Mouse (Mus musculus): ENCODE data around the gene Tspan11. TPM values are rescaled to one million over a fixed set of nuclear protein-coding genes. Genes with fewer than 3 reads are reported as not detected.

Gene Tspan11
- polyA plus RNA-seq, 1 experiment from 2014 or later: 21.9 TPM

DNA sequence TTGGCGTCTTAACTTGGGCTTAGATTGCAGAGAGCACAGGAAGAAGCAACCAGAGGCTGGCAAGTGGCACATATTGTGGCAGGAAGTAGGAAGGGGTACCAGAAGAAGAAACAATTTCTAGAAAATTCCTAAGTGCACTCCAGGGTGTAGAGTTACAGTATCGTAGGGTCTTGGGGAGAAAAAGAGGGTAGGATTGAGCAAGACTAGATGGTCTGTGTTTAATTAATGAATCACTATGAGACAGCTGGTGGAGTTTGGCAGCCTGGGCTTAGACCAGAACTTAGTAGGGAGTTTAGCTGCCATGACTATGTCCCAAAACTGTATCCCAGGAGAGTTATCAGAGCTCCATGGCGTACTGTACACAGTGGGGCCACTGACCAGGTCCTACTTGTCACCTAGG lies 1.2 kb downstream of the Tspan11 start:
- ATAC-seq (ENCODE audit: low read depth): no peak

DNA sequence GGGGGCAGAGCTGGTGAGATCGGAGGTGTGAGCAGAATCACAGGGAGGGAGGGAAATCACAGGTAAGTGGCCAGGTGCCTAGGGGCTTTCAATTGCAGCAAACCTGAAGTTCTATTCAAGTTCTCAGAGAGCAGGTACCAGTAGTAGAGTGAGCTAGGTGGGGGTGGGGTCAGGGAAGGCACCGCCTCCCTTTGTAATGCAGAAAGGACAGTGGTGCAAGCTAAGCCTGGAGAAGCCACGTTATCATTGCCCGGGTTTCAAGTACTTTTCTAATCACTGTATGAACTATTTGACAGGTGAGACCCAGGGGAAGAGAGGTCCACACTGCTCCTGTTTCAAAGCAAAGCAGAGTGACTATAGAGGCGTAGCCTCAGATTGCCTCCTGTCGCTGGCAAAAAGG lies 6.2 kb downstream of the Tspan11 start:
- 35% methylated on average over 6 of the region's 6 CpGs for WGBS
- H3K36me3 ChIP-seq (ENCODE audit: control insufficient read depth, insufficient read depth, low read length): no peaks in the 10 kb centered on the region
- no peaks in the 10 kb centered on the region for H3K27me3 ChIP-seq (replicated peaks; ENCODE audit: control insufficient read depth, insufficient read depth, low read length)
- no peak overlapping the region for H3K27ac ChIP-seq (replicated peaks; ENCODE audit: low read depth, low read length)
- H3K9me3 ChIP-seq (ENCODE audit: control insufficient read depth, low read length): no peaks in the 10 kb centered on the region
- H3K4me1 ChIP-seq (ENCODE audit: control insufficient read depth, insufficient read depth, low read length): peaks cover 16% of the 10 kb centered on the region
- H3K4me2 ChIP-seq (ENCODE audit: low read depth, low read length): no peak overlapping the region
- no peak overlapping the region for H3K4me3 ChIP-seq (ENCODE audit: low read depth, low read length)
- DNase-seq (ENCODE audit: low spot score) (no peak), ATAC-seq (ENCODE audit: low read depth) (no peak)
- no peak overlapping the region for H3K9ac ChIP-seq (ENCODE audit: low read depth, low read length)

More for the DNA sequence above, 1.2 kb downstream of the Tspan11 start:
- Histone ChIP-seq H3K4me1 (ENCODE audit: control insufficient read depth, insufficient read depth, low read length) (peaks cover 24% of the 10 kb centered on the region), H3K27ac (replicated peaks; ENCODE audit: low read depth, low read length) (peak overlapping the region; percentile 84), H3K9me3 (ENCODE audit: control insufficient read depth, low read length) (no peaks in the 10 kb centered on the region), H3K27me3 (replicated peaks; ENCODE audit: control insufficient read depth, insufficient read depth, low read length) (no peaks in the 10 kb centered on the region), H3K9ac (ENCODE audit: low read depth, low read length) (peak overlapping the region; percentile 80), H3K4me2 (ENCODE audit: low read depth, low read length) (peak overlapping the region; percentile 88), H3K4me3 (ENCODE audit: low read depth, low read length) (peak overlapping the region; percentile 58), H3K36me3 (ENCODE audit: control insufficient read depth, insufficient read depth, low read length) (no peaks in the 10 kb centered on the region)
- DNase-seq (ENCODE audit: low spot score): peak; percentile 39
- WGBS: 47% methylated on average over 3 of the region's 3 CpGs

DNA sequence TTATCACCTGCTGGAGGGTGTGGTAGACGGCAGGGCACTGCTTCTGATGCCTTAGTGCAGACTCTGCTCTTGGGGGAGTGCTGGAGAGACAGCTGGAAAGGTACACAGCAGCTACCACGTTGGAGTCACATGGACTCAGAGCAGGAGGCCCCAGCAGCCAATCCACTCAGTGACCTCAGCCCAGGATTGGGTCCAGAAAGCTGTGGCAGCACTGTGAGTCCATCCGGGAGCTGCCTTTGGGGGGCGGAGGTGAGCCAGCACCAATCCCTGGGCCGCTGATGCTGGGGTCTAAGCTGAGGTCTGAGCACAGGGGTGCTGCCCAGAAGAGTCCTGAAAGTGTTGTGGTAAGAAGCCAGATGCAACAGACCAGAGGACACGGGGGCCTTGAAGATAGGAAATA lies 7.6 kb downstream of the Tspan11 start:
- Histone ChIP-seq H3K4me1 (ENCODE audit: control insufficient read depth, insufficient read depth, low read length) (0 out of 2 replicates have a peak, but pooled peaks cover 2% of the 10 kb centered on the region), H3K4me2 (ENCODE audit: low read depth, low read length) (no peak overlapping the region), H3K27ac (replicated peaks; ENCODE audit: low read depth, low read length) (no peak overlapping the region), H3K4me3 (ENCODE audit: low read depth, low read length) (no peak overlapping the region), H3K27me3 (replicated peaks; ENCODE audit: control insufficient read depth, insufficient read depth, low read length) (no peaks in the 10 kb centered on the region), H3K36me3 (ENCODE audit: control insufficient read depth, insufficient read depth, low read length) (no peaks in the 10 kb centered on the region), H3K9me3 (ENCODE audit: control insufficient read depth, low read length) (no peaks in the 10 kb centered on the region), H3K9ac (ENCODE audit: low read depth, low read length) (no peak overlapping the region)
- ATAC-seq (ENCODE audit: low read depth) (no peak), DNase-seq (ENCODE audit: low spot score) (no peak)
- WGBS: 38% methylated on average over 6 of the region's 6 CpGs

- no peak overlapping the region for H3K4me2 ChIP-seq (ENCODE audit: low read depth, low read length)
- H3K27me3 ChIP-seq (replicated peaks; ENCODE audit: control insufficient read depth, insufficient read depth, low read length): no peaks in the 10 kb centered on the region
- no peak overlapping the region for H3K27ac ChIP-seq (replicated peaks; ENCODE audit: low read depth, low read length)
- ATAC-seq (ENCODE audit: low read depth): no peak
- 88% methylated on average over 3 of the region's 3 CpGs for WGBS
- no peaks in the 10 kb centered on the region for H3K36me3 ChIP-seq (ENCODE audit: control insufficient read depth, insufficient read depth, low read length)
- H3K9ac ChIP-seq (ENCODE audit: low read depth, low read length): no peak overlapping the region
- H3K4me1 ChIP-seq (ENCODE audit: control insufficient read depth, insufficient read depth, low read length): no peaks in the 10 kb centered on the region
- no peak for DNase-seq (ENCODE audit: low spot score)
- no peak overlapping the region for H3K4me3 ChIP-seq (ENCODE audit: low read depth, low read length)
- no peaks in the 10 kb centered on the region for H3K9me3 ChIP-seq (ENCODE audit: control insufficient read depth, low read length)
Measured at GRCm38 (mm10) chr6:127896425-127896824, 9.0 kb downstream of the Tspan11 start.

DNA sequence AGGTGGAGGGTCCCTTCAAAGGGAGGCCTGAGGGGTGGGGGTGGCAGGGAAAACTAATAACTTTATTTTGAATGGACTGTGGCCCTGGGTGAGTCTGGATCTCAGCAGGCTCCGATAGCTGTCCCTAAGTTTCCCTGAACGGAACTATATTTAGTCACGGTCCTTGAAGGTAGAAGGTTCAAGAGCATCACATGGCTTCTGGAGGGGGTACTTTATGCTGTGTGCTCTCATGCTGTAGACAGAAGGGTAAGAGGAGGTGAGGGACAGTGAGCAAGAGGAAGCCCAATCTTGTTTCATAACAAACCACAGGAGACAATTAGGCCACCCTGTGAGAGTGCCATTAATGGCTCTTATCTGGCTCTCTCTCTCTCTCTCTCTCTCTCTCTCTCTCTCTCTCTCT lies 10.0 kb downstream of the Tspan11 start:
- H3K27me3 ChIP-seq (replicated peaks; ENCODE audit: control insufficient read depth, insufficient read depth, low read length): no peaks in the 10 kb centered on the region
- H3K9me3 ChIP-seq (ENCODE audit: control insufficient read depth, low read length): no peaks in the 10 kb centered on the region
- 70% methylated on average over 3 of the region's 3 CpGs for WGBS
- DNase-seq (ENCODE audit: low spot score): no peak
- H3K36me3 ChIP-seq (ENCODE audit: control insufficient read depth, insufficient read depth, low read length): no peaks in the 10 kb centered on the region
- H3K4me1 ChIP-seq (ENCODE audit: control insufficient read depth, insufficient read depth, low read length): no peaks in the 10 kb centered on the region
- H3K27ac ChIP-seq (replicated peaks; ENCODE audit: low read depth, low read length): no peak overlapping the region
- no peak overlapping the region for H3K4me2 ChIP-seq (ENCODE audit: low read depth, low read length)
- H3K9ac ChIP-seq (ENCODE audit: low read depth, low read length): no peak overlapping the region
- ATAC-seq (ENCODE audit: low read depth): no peak
- no peak overlapping the region for H3K4me3 ChIP-seq (ENCODE audit: low read depth, low read length)

DNA sequence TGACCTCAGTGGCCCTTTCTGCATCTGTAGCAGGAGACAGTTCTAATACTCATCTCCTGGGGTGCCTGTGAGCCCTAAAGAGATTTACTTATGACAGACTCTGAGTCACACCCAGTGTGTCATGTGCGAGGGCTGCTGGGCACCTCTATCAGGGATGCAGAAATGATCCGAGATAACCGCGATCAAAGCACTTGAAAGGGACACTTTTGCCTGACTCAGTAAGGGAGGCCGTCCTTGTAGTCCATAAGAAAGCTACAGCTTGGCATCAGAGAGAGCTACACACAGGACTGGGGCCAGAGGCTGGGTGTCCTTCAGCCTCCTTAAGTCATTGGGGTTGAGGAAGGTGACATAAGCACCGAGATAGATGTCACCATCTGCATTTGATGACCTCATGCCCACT lies 12.7 kb downstream of the Tspan11 start:
- no peaks in the 10 kb centered on the region for H3K9me3 ChIP-seq (ENCODE audit: control insufficient read depth, low read length)
- no peaks in the 10 kb centered on the region for H3K27me3 ChIP-seq (replicated peaks; ENCODE audit: control insufficient read depth, insufficient read depth, low read length)
- 95% methylated on average over 6 of the region's 6 CpGs for WGBS

DNA sequence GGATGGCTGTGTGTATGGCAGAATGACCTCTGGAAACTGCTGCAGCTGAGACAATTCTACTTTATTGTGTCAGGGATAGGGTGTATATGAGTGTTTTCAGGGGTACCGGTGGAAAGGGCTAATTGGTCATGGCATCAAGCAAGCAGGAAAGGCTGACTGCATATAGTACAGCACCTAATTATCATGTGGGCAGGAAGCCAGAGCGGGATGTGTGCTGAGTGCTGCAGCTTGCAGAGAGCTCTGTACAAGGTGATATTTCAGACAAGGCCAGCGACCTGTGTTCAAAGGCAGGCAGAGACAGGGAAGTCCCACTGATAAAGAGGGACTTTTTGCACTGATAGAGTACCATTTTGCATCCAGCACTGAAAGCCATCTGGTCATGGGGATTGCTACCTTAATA lies 13.9 kb downstream of the Tspan11 start:
- 62% methylated on average over 3 of the region's 3 CpGs for WGBS
- Histone ChIP-seq H3K4me1 (ENCODE audit: control insufficient read depth, insufficient read depth, low read length) (no peaks in the 10 kb centered on the region), H3K4me2 (ENCODE audit: low read depth, low read length) (no peak overlapping the region), H3K27me3 (replicated peaks; ENCODE audit: control insufficient read depth, insufficient read depth, low read length) (no peaks in the 10 kb centered on the region), H3K9ac (ENCODE audit: low read depth, low read length) (no peak overlapping the region), H3K36me3 (ENCODE audit: control insufficient read depth, insufficient read depth, low read length) (no peaks in the 10 kb centered on the region), H3K4me3 (ENCODE audit: low read depth, low read length) (no peak overlapping the region), H3K9me3 (ENCODE audit: control insufficient read depth, low read length) (no peaks in the 10 kb centered on the region), H3K27ac (replicated peaks; ENCODE audit: low read depth, low read length) (no peak overlapping the region)
- no peak for ATAC-seq (ENCODE audit: low read depth)
- DNase-seq (ENCODE audit: low spot score): no peak

More for the DNA sequence above, 12.7 kb downstream of the Tspan11 start:
- ATAC-seq (ENCODE audit: low read depth) (no peak), DNase-seq (ENCODE audit: low spot score) (no peak)
- Histone ChIP-seq H3K9ac (ENCODE audit: low read depth, low read length) (no peak overlapping the region), H3K27ac (replicated peaks; ENCODE audit: low read depth, low read length) (no peak overlapping the region), H3K4me2 (ENCODE audit: low read depth, low read length) (no peak overlapping the region), H3K4me3 (ENCODE audit: low read depth, low read length) (no peak overlapping the region), H3K36me3 (ENCODE audit: control insufficient read depth, insufficient read depth, low read length) (no peaks in the 10 kb centered on the region), H3K4me1 (ENCODE audit: control insufficient read depth, insufficient read depth, low read length) (no peaks in the 10 kb centered on the region)

GRCm38 (mm10) chr6:127901669-127902068 lies 14.3 kb downstream of the Tspan11 start:
- H3K4me1 ChIP-seq (ENCODE audit: control insufficient read depth, insufficient read depth, low read length): no peaks in the 10 kb centered on the region

GRCm38 (mm10) chr6:127902559-127902958 lies 15.2 kb downstream of the Tspan11 start:
- no peaks in the 10 kb centered on the region for H3K36me3 ChIP-seq (ENCODE audit: control insufficient read depth, insufficient read depth, low read length)
- no peaks in the 10 kb centered on the region for H3K9me3 ChIP-seq (ENCODE audit: control insufficient read depth, low read length)
- DNase-seq (ENCODE audit: low spot score) (no peak), ATAC-seq (ENCODE audit: low read depth) (no peak)
- H3K9ac ChIP-seq (ENCODE audit: low read depth, low read length): no peak overlapping the region
- H3K27me3 ChIP-seq (replicated peaks; ENCODE audit: control insufficient read depth, insufficient read depth, low read length): no peaks in the 10 kb centered on the region
- H3K4me2 ChIP-seq (ENCODE audit: low read depth, low read length): no peak overlapping the region
- H3K4me1 ChIP-seq (ENCODE audit: control insufficient read depth, insufficient read depth, low read length): no peaks in the 10 kb centered on the region
- H3K4me3 ChIP-seq (ENCODE audit: low read depth, low read length): no peak overlapping the region
- WGBS: 81% methylated on average over 8 of the region's 8 CpGs
- no peak overlapping the region for H3K27ac ChIP-seq (replicated peaks; ENCODE audit: low read depth, low read length)

More at GRCm38 (mm10) chr6:127901669-127902068, 14.3 kb downstream of the Tspan11 start:
- DNase-seq (ENCODE audit: low spot score) (no peak), ATAC-seq (ENCODE audit: low read depth) (no peak)
- H3K27ac ChIP-seq (replicated peaks; ENCODE audit: low read depth, low read length): no peak overlapping the region
- WGBS: 77% methylated on average over 5 of the region's 5 CpGs
- H3K27me3 ChIP-seq (replicated peaks; ENCODE audit: control insufficient read depth, insufficient read depth, low read length): no peaks in the 10 kb centered on the region
- no peaks in the 10 kb centered on the region for H3K9me3 ChIP-seq (ENCODE audit: control insufficient read depth, low read length)
- no peaks in the 10 kb centered on the region for H3K36me3 ChIP-seq (ENCODE audit: control insufficient read depth, insufficient read depth, low read length)
- no peak overlapping the region for H3K4me2 ChIP-seq (ENCODE audit: low read depth, low read length)
- no peak overlapping the region for H3K4me3 ChIP-seq (ENCODE audit: low read depth, low read length)
- no peak overlapping the region for H3K9ac ChIP-seq (ENCODE audit: low read depth, low read length)
